Mouse (Mus musculus) G1E (cell line): ENCODE results near the gene Olfr633. TPM values are rescaled to one million over a fixed set of nuclear protein-coding genes. Genes with fewer than 3 reads are reported as not detected.
A peak's percentile ranks its signal among the peaks of the same experiment; 100 is the strongest.

Experiments used
- ATAC-seq: 2 replicates; pipeline ENCODE4 v1.8.0; 2016; ENCODE audit warnings: mild to moderate bottlenecking; ENCODE audit not compliant: insufficient number of reproducible peaks, poor library complexity, low FRiP score, severe bottlenecking; ENCODE audit errors: extremely low read depth
- DNase-seq: peaks from one replicate; pipeline ENCODE4 v3.0.0; 2012; ENCODE audit warnings: low spot score
- H3K27me3 ChIP-seq: 2 replicates; pipeline ENCODE4 v1.6.1; 2012; ENCODE audit warnings: mild to moderate bottlenecking, low read length, inconsistent platforms; ENCODE audit not compliant: insufficient read depth
- H3K36me3 ChIP-seq: replicated peaks from 2 replicates; pipeline ENCODE3; 2012; ENCODE audit warnings: mild to moderate bottlenecking, inconsistent platforms
- H3K4me1 ChIP-seq: 2 replicates; pipeline ENCODE4 v1.6.1; 2012; ENCODE audit warnings: low read depth, low read length, inconsistent platforms, mixed read lengths; ENCODE audit not compliant: insufficient read depth
- H3K4me3 ChIP-seq: 2 replicates; pipeline ENCODE4 v1.5.1; 2012; ENCODE audit warnings: low read depth, mild to moderate bottlenecking, inconsistent platforms, low read length, moderate library complexity, mixed read lengths
- H3K9me3 ChIP-seq: replicated peaks from 2 replicates; pipeline ENCODE4 v1.6.1; 2012; ENCODE audit warnings: inconsistent platforms
- CTCF ChIP-seq: IDR thresholded peaks from 2 replicates; pipeline ENCODE4 v1.5.1; 2012; ENCODE audit warnings: low read depth, low read length, inconsistent platforms, mixed read lengths
- GATA1 ChIP-seq: IDR thresholded peaks from 2 replicates; pipeline ENCODE4 v1.6.1; 2012; ENCODE audit warnings: borderline replicate concordance, low read length, inconsistent platforms, mixed read lengths
- GATA2 ChIP-seq: IDR thresholded peaks from 2 replicates; pipeline ENCODE4 v1.6.1; 2012; ENCODE audit warnings: low read depth, low read length, inconsistent platforms, borderline replicate concordance
- POLR2AphosphoS5 ChIP-seq: IDR thresholded peaks from 2 replicates; pipeline ENCODE4 v1.6.1; 2012; ENCODE audit warnings: low read depth, low read length, inconsistent platforms; ENCODE audit not compliant: insufficient replicate concordance
- TAL1 ChIP-seq: conservative IDR thresholded peaks from 2 replicates; pipeline ENCODE4 v1.6.1; 2012; ENCODE audit warnings: low read depth, low read length, inconsistent platforms, mixed read lengths
- polyA plus RNA-seq: library from polyadenylated mRNA; stranded (reverse); fragments of >175 nt; gene quantifications from 2 replicates; pipeline ENCODE4 v1.2.3, GENCODE M21; 2012
- total RNA-seq, 2 experiments: library from RNA; stranded (forward) in 1 of 2; stranded (reverse) in 1 of 2; fragments of 200-1000 nt in 1 of 2; fragments of >200 nt in 1 of 2; fragmentation: Nextera tagmentation in 1 of 2; gene quantifications; 2 replicates each; pipeline ENCODE4 v1.2.3; 2014 to 2017

Gene Olfr633
- total RNA-seq (2014; fragmentation: Nextera tagmentation) (not detected in 2 replicates), total RNA-seq (2017) (0.11 and 0.35 TPM in 2 replicates), polyA plus RNA-seq (not detected in 2 replicates)

DNA sequence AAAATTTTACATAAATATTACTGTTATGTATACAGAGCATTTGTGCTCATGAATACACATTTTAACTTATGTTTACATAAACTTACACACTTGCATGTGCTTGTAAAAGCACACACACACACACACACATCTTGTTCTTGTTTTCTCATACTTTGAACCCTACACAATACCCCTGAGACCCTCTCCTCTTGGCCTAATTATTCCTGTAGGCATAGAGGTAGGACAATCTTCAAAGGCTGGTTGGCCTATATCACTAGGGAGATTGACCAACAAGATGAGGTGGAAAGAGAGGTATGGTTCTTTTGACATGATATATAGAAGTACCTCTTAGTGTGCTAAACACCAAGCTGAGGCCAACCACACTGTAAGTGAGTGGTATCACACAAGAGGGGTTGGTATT lies at the start of gene Olfr633:
Gene Olfr633, plus strand, starts transcription at position 301 of the 400 bp plus-strand sequence.
- no peak for ATAC-seq
- TF ChIP-seq POLR2AphosphoS5, result no peak
- TF ChIP-seq GATA1, result no peak
- no peak for TF ChIP-seq GATA2
- no peak for TF ChIP-seq TAL1
- no peak for TF ChIP-seq CTCF
- Histone ChIP-seq H3K9me3 (no peaks in the 10 kb centered on the region), H3K27me3 (peaks cover 9% of the 10 kb centered on the region; the same call in 1 of the 2 replicates), H3K4me3 (no peak within 1 kb of the TSS), H3K36me3 (no peaks in the 10 kb centered on the region), H3K4me1 (no peaks in the 10 kb centered on the region; the same call in 1 of the 2 replicates)
- DNase-seq, result no peak

DNA sequence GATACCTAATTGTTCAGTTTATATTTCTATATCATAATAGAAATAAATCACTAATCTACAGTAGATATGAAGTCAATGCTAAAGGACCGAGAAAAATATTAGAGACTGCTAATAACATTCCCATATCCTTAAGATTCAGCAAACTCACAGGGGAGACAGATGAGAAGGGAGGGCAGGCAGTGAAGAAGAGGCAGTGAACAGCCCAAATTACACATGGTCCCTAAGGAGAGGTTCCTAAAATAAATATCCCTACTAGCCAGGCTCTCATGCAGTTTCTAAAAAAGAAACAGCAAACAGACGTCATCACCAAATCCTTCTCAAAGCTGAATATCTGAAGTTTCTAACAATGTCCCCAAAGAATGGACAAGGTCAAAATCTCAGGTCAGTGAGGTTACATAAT lies 41.0 kb upstream of the Olfr633 start, which contains the start of gene Olfr65:
Gene Olfr65, plus strand, starts transcription at position 301 of the 400 bp plus-strand sequence.
- ATAC-seq (no peak), DNase-seq (no peak)
- Histone ChIP-seq H3K27me3 (peaks cover 2% of the 10 kb centered on the region; the same call in 1 of the 2 replicates), H3K9me3 (no peaks in the 10 kb centered on the region), H3K36me3 (no peaks in the 10 kb centered on the region), H3K4me3 (no peak within 1 kb of the TSS), H3K4me1 (peaks cover 6% of the 10 kb centered on the region; the same call in 1 of the 2 replicates)
- TF ChIP-seq CTCF, result no peak
- TF ChIP-seq GATA1, result no peak

DNA sequence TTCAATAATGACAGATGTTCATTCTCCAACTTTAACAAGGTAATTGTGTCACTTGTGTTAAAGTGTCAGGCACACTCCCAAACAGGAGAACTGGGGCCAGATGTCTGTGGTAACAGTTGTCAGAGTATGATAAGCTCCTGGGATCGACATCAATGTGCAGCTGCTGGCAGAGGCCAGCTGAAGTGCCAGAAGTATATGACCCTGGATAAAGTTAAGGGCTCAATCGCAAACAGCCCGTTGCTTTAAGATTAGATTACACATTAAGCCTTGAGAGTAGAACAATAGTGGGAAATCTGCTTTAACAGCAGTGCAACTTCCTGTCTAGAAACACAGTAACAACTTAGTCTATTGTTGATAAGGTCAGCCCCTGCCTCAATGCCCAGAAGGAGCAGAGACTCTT lies 34.2 kb upstream of the Olfr633 start:
- H3K27me3 ChIP-seq, result no peaks in the 10 kb centered on the region
- DNase-seq, result peak; percentile 27
- TF ChIP-seq GATA2, result no peak
- TF ChIP-seq TAL1, result peak; percentile 99
- H3K4me3 ChIP-seq, result no peak overlapping the region
- no peaks in the 10 kb centered on the region for H3K36me3 ChIP-seq
- no peaks in the 10 kb centered on the region for H3K9me3 ChIP-seq
- peak; percentile 94 for ATAC-seq
- peaks cover 39% of the 10 kb centered on the region for H3K4me1 ChIP-seq

DNA sequence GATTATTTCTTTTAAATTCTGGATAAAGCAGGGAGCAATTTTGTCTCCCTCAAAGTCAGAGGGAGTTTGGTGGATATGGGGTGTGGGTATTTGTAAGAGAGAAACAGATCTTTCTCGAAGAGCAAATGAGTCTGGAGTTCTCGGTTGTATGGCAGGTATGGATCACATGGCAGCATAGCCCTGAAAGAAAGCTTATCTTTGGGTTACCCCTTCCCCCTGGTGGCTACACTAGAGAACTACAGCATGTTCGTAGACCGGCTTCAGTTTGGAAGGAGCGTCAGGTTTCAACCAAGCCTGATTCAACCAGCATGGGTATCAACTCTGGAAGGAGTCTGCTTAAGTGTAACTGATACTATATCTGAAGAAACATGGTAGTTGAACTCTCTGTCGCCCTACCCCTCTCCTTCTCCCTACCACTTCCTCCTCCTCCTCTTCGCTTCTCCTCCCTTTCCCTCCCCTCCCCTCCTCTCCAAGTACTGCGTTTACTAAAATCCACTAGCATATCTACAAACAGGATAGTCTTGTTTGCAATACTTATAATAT lies 31.2 kb upstream of the Olfr633 start:
- H3K4me1 ChIP-seq, result peaks cover 35% of the 10 kb centered on the region
- no peaks in the 10 kb centered on the region for H3K36me3 ChIP-seq
- peak; percentile 19 for DNase-seq
- H3K4me3 ChIP-seq, result no peak overlapping the region
- H3K9me3 ChIP-seq, result no peaks in the 10 kb centered on the region
- no peak for TF ChIP-seq TAL1
- TF ChIP-seq POLR2AphosphoS5, result no peak
- no peak for TF ChIP-seq GATA2
- no peak for TF ChIP-seq GATA1
- no peak for TF ChIP-seq CTCF
- peak; percentile 23; the same call in 1 of the 2 replicates for ATAC-seq
- no peaks in the 10 kb centered on the region; the same call in 1 of the 2 replicates for H3K27me3 ChIP-seq

DNA sequence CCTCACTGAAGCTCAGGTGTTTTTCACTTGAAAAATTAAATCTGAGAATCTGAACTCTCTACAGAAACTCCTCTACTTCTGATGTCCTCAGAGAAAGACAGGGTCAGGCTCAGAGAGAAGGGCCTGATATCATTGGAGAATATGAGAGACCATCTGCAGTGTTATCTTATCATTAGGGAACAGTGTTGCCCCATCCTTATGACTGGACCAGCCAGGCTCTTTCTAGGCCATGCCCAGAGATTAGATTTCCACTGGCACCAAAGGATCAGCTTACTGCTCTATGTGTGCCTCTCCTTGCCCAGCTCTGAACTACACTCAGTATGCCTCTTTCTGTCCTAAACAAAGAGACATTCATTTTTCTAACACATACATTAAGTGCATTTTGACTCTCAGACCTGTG lies 28.9 kb upstream of the Olfr633 start:
- Histone ChIP-seq H3K4me1 (peaks cover 17% of the 10 kb centered on the region), H3K36me3 (no peaks in the 10 kb centered on the region), H3K27me3 (no peaks in the 10 kb centered on the region; the same call in 1 of the 2 replicates), H3K9me3 (no peaks in the 10 kb centered on the region), H3K4me3 (no peak overlapping the region)
- TF ChIP-seq TAL1 (no peak), POLR2AphosphoS5 (no peak), GATA1 (no peak), CTCF (no peak), GATA2 (no peak)
- no peak for DNase-seq
- no peak for ATAC-seq

DNA sequence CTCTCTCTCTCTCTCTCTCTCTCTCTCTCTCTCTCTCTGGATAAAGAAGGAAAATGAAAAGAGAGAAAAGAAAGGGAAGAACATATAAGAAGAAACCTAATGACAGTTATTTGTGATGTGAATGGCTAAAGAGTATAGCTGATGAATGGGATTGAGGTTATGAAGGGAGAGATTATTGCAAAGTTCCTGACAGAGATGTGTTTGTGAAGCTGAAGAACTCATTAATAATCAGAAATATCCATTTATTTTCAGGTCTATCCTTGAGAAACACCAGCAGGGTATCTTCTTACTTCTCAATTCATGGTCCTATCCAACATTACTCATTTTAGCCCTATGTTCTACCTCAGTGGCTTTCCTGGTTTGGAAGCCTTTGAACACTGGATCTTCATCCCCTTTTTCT lies 15.7 kb upstream of the Olfr633 start, which contains the start of gene Olfr631:
Gene Olfr631, plus strand, starts transcription at position 301 of the 400 bp plus-strand sequence.
- H3K4me1 ChIP-seq, result no peaks in the 10 kb centered on the region; the same call in 1 of the 2 replicates
- no peak for ATAC-seq
- TF ChIP-seq TAL1 (no peak), GATA2 (no peak), GATA1 (no peak), POLR2AphosphoS5 (no peak), CTCF (no peak)
- no peaks in the 10 kb centered on the region for H3K9me3 ChIP-seq
- no peaks in the 10 kb centered on the region for H3K36me3 ChIP-seq
- DNase-seq, result no peak
- H3K4me3 ChIP-seq, result no peak within 1 kb of the TSS
- H3K27me3 ChIP-seq, result peaks cover 11% of the 10 kb centered on the region

DNA sequence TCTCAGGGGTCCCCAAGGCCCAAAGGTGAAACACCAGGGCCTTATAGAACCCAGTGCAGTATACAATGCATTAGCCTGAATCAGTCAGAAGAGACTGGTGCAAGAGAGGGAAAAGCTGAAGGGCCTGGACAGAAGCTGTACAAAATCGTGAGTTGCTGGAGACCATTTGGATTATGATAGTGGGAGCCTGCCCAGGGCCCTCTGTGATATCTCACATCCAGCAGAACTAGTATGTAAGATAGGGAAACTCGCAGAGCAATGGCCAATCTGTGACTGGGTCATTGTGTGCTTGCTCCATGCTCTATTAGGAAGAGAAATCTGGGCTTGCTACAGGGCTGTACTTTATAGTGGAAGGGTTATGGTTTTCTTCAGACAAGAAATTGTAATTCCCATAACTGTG lies 10.0 kb upstream of the Olfr633 start, which contains the start of gene Olfr632:
Gene Olfr632, plus strand, starts transcription at position 84 of the 400 bp plus-strand sequence.
- H3K27me3 ChIP-seq, result peaks cover 22% of the 10 kb centered on the region
- DNase-seq (no peak), ATAC-seq (no peak)
- no peaks in the 10 kb centered on the region for H3K36me3 ChIP-seq
- H3K4me3 ChIP-seq, result no peak within 1 kb of the TSS
- no peaks in the 10 kb centered on the region for H3K9me3 ChIP-seq
- no peak for TF ChIP-seq CTCF
- TF ChIP-seq TAL1, result no peak
- TF ChIP-seq POLR2AphosphoS5, result no peak
- no peak for TF ChIP-seq GATA2
- no peak for TF ChIP-seq GATA1
- no peaks in the 10 kb centered on the region; the same call in 1 of the 2 replicates for H3K4me1 ChIP-seq
